Mouse (Mus musculus): Measurements from ENCODE around the gene Meox1.

DNA sequence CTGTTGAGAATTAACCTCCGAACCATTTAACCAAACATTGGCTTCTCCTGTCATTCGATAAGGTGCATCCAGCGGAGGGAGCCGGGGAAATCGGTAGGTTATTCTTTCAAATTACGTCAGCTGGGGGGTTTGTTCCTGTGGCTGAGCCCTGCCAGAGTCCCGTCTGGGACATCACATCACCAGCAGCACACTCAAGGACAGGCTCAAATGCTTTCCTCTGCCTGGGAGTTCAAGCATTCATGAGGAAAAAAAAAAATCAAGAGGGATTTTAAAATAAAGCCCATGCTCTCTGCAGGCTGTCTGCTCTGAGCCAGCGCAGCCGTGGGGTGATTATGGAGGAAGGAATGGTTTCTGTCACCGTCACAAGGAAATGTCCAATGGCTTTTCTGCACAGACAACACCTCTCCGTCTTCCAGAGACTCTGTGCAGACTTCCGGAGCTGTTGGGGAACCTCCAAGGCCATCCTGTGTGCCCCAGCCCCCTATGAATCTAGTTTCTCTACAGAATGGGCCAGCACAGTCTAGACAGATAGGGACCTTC, 26.6 kb downstream of the Meox1 start:
- no peak for TF ChIP-seq CTCF (IDR thresholded peaks at IDR 0.05; ENCODE audit: control insufficient read depth, insufficient read depth, insufficient read length)
- no peak for TF ChIP-seq USF1 (IDR thresholded peaks at IDR 0.05; ENCODE audit: low read depth)

Data from C2C12 (cell line).